Mouse (Mus musculus) stomach, embryonic 15.5 days (tissue): Measurements from ENCODE around the gene C1s2. TPM values are rescaled to one million over a fixed set of nuclear protein-coding genes. Genes with fewer than 3 reads are reported as not detected.
"Not testable (repeated sequence)": the region's sequence is repeated elsewhere in the genome, so short reads cannot be mapped to it uniquely, and the experiment has no call there.

Experiments
- ATAC-seq: fragments of 200-750 bp; cut with Nextera tagmentation; 2 replicates; pipeline ENCODE4 v1.8.0; 2017; ENCODE audit warnings: low read depth, moderate number of reproducible peaks, moderate TSS enrichment; ENCODE audit not compliant: insufficient read depth, low FRiP score
- H3K27ac ChIP-seq: fragments of 300-500 bp; sonication (generic); 2 replicates; pipeline ENCODE4 v1.5.1; 2015; ENCODE audit warnings: mild to moderate bottlenecking, inconsistent platforms
- H3K27me3 ChIP-seq: fragments of 300-500 bp; sonication (generic); replicated peaks from 2 replicates; pipeline ENCODE4 v1.6.1; 2015; ENCODE audit warnings: inconsistent platforms
- H3K36me3 ChIP-seq: fragments of 300-500 bp; sonication (generic); 2 replicates; pipeline ENCODE4 v1.6.1; 2015; ENCODE audit warnings: inconsistent platforms
- H3K4me1 ChIP-seq: fragments of 300-500 bp; sonication (generic); 2 replicates; pipeline ENCODE4 v1.6.1; 2015; ENCODE audit warnings: inconsistent platforms
- H3K4me2 ChIP-seq: fragments of 300-500 bp; sonication (generic); 2 replicates; pipeline ENCODE4 v1.6.1; 2015; ENCODE audit warnings: mild to moderate bottlenecking, inconsistent platforms
- H3K4me3 ChIP-seq: fragments of 300-500 bp; sonication (generic); replicated peaks from 2 replicates; pipeline ENCODE4 v1.5.1; 2015; ENCODE audit warnings: inconsistent platforms
- H3K9ac ChIP-seq: fragments of 300-500 bp; sonication (generic); 2 replicates; pipeline ENCODE4 v1.6.1; 2015; ENCODE audit warnings: inconsistent platforms
- H3K9me3 ChIP-seq: fragments of 300-500 bp; sonication (generic); 2 replicates; pipeline ENCODE4 v1.6.1; 2016; ENCODE audit warnings: inconsistent platforms
- WGBS: fragments of 180-500 bp; shearing (Covaris S2); methylation state at CpG from one replicate; pipeline ENCODE4 v1.1.7; 2015; 5-methylcytosine and 5-hydroxymethylcytosine counted together
- polyA plus RNA-seq: library from polyadenylated mRNA; unstranded; fragments of >200 nt; fragmentation: Nextera tagmentation; extraction: Ambion mirVana; gene quantifications from 2 replicates; pipeline ENCODE4 v1.2.1, GENCODE M21; 2015

The C1s2 gene
- polyA plus RNA-seq, 1 experiment from 2014 or later: 0.06 TPM

DNA sequence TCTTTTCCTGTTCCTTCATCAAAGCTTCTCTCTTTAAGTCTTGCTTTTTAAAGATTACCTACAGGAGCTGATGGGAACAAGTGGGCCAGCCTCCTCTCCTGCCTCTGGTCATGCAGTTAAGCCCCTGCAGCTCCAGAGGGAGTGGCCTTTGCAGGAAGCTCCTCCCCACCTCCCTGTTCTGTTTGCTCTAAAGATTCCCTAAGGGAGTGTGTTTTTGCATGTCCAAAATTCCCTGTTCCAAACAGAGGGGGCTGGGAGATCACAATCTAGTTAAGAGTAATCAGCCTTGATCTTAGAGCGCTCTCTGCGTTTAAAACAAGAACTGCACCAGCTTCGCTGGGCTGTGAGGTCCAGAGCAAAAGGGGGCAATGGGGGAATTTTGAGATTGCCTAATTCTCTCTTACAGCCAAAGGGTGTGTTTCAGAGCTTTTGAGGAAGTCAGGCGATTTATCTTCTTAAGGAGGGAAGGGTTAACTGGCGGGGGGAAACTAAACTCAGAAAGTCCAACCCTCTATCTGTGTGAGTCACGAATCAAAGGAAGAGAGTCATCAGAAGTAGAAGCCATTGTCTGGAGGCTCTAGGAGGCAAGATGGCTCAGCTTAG lies 1.1 kb upstream of the C1s2 start:
- H3K9ac ChIP-seq, H3K36me3 ChIP-seq, H3K9me3 ChIP-seq, H3K4me2 ChIP-seq, H3K27ac ChIP-seq, H3K4me1 ChIP-seq, ATAC-seq, H3K27me3 ChIP-seq, H3K4me3 ChIP-seq: not testable (repeated sequence)
- WGBS: 27% methylated on average over 6 of the region's 6 CpGs

DNA sequence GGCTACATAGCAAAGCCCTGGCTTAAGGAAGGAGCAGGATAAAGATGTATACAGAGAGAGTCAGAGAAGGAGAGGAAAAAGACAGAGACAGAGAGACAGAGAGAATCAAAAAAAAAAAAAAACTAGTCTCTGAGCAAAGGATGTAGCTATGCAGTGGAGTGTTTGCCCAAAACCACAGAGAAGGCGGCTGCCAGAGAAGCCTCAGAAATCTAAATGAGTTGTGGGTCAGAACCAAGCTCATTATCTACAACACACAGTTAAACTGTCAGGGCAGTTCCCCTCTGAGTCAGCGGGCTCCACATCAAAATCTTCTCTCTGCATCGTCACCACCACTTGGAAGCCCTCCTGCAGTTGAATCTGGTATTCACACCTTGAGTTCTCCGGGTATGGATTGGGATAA lies 5.1 kb downstream of the C1s2 start:
- Histone ChIP-seq H3K9me3 (no peaks in the 10 kb centered on the region), H3K9ac (no peak overlapping the region), H3K27ac (no peak overlapping the region), H3K4me1 (no peaks in the 10 kb centered on the region), H3K4me2 (no peak overlapping the region), H3K27me3 (no peaks in the 10 kb centered on the region), H3K36me3 (no peaks in the 10 kb centered on the region), H3K4me3 (no peak overlapping the region)
- no peak for ATAC-seq
- 72% methylated on average over 4 of the region's 4 CpGs for WGBS

DNA sequence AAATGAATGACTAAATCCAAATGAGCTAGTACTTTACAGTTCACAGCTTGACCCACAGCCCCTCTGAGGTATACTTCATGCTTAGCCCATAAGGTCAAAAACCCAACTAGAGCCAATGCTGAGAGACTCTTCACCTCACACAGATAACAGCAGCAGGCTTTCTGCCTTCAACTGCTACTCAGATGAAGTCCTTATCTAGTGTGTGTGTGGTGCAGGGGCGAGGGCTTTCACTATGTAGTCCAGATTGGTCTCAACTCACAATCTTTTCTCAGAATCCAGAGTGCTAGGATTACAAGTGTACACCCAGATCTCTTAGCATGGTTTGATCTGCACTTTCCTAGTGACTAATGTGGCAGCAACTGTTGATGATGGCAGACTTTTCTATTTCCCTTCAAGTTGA lies 9.7 kb downstream of the C1s2 start:
- WGBS: 44% methylated on average over 1 of the region's 1 CpGs
- H3K9ac ChIP-seq, H3K36me3 ChIP-seq, ATAC-seq, H3K9me3 ChIP-seq, H3K4me3 ChIP-seq, H3K27ac ChIP-seq, H3K4me1 ChIP-seq, H3K4me2 ChIP-seq, H3K27me3 ChIP-seq: not testable (repeated sequence)

DNA sequence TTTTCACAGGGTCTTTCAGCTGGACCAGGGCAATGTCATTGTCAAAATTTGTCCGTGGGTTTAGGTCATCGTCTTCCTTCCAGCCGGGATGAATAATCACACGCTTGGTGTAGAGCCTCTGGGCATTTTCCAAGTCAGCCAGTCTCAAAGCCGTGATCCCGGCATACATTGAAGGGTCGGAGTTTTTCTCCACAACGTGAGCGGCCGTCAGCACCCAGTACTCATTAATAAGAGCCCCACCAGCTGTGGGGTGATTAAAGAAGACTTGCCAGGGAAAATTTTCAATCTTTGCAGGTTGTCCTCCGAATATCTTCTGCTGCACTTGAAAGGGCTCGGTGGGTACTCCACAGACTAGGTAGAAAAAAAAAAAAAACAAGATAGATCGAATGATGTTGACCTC lies 10.3 kb downstream of the C1s2 start:
- 83% methylated on average over 13 of the region's 13 CpGs for WGBS
- H3K9ac ChIP-seq: no peak overlapping the region
- no peaks in the 10 kb centered on the region for H3K4me1 ChIP-seq
- no peaks in the 10 kb centered on the region for H3K9me3 ChIP-seq
- no peaks in the 10 kb centered on the region for H3K27me3 ChIP-seq
- ATAC-seq: no peak
- no peaks in the 10 kb centered on the region for H3K36me3 ChIP-seq
- H3K27ac ChIP-seq: no peak overlapping the region
- no peak overlapping the region for H3K4me3 ChIP-seq
- H3K4me2 ChIP-seq: no peak overlapping the region

DNA sequence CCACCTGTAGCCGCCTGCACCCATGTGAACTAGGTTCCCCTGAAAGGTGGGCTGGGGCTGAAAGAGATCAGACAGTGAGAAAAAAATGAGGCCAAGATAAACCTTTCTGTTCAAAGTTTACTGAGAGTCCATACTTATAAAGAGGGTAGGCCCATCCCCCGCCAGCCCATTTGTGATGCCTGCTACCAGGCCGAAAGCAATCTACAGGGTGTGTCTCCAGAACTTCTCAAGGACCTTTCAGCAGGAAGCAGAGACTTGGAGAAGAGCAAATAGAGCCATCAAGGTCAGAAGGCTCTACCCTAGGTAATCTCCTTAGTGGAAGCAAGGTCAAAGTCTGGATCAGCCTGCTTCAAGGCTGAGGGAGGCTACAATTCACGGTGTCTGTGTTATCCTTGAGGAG lies 33.9 kb downstream of the C1s2 start:
- Histone ChIP-seq H3K9ac (no peak overlapping the region), H3K4me1 (no peaks in the 10 kb centered on the region), H3K27me3 (no peaks in the 10 kb centered on the region), H3K4me2 (no peak overlapping the region), H3K36me3 (no peaks in the 10 kb centered on the region), H3K9me3 (no peaks in the 10 kb centered on the region), H3K27ac (no peak overlapping the region), H3K4me3 (no peak overlapping the region)
- WGBS: 82% methylated on average over 4 of the region's 4 CpGs
- ATAC-seq: no peak

DNA sequence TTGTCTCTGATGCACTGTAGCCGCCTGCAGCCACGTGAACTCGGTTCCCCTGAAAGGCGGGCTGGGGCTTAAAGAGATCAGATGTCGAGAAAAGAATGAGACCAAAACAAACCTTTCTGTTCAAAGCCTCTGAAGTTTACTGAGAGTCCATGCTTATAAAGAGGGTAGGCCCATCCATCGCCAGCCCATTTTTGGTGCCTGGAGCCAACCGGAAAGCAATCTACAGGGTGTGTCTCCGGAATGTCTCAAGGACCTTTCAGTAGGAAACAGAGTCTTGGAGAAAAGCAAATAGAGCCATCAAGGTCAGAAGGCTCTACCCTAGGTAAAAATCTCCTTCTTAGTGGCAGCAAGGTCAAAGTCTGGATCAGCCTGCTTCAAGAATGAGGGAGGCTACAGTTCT lies 42.8 kb downstream of the C1s2 start:
- Histone ChIP-seq H3K4me1 (no peaks in the 10 kb centered on the region), H3K36me3 (no peaks in the 10 kb centered on the region), H3K27me3 (no peaks in the 10 kb centered on the region), H3K4me2 (no peak overlapping the region), H3K27ac (no peak overlapping the region), H3K9ac (no peak overlapping the region), H3K4me3 (no peak overlapping the region), H3K9me3 (no peaks in the 10 kb centered on the region)
- 65% methylated on average over 8 of the region's 8 CpGs for WGBS
- ATAC-seq: no peak

DNA sequence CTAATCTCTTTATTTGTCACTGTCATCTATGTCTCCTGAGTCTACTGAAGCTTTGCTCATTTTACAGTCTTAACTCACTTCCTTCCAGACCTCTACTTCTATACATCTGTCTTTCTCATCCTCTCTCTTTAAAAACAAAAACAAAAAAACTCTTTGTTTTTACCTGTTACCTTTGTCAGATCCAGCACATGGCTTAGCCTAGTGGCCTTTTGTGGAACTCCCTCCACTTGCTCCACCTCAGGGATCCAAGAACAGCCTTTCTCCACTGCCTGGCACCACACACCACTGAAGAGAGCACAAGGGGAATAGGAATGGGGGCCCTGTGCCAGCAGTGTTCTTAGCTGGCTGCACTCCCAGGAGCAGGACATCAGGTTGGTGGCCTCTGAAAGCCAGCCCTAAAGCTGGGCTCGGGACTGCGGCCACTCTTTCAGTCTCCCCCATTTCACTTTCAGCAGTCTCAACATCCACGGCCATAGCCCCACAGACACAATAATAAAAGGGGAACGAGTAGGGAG lies 43.6 kb downstream of the C1s2 start:
- Histone ChIP-seq H3K4me1 (no peaks in the 10 kb centered on the region), H3K36me3 (no peaks in the 10 kb centered on the region), H3K4me2 (no peak overlapping the region), H3K4me3 (no peak overlapping the region), H3K27ac (no peak overlapping the region), H3K9ac (no peak overlapping the region), H3K27me3 (no peaks in the 10 kb centered on the region), H3K9me3 (no peaks in the 10 kb centered on the region)
- no peak for ATAC-seq
- WGBS: 77% methylated on average over 4 of the region's 4 CpGs

DNA sequence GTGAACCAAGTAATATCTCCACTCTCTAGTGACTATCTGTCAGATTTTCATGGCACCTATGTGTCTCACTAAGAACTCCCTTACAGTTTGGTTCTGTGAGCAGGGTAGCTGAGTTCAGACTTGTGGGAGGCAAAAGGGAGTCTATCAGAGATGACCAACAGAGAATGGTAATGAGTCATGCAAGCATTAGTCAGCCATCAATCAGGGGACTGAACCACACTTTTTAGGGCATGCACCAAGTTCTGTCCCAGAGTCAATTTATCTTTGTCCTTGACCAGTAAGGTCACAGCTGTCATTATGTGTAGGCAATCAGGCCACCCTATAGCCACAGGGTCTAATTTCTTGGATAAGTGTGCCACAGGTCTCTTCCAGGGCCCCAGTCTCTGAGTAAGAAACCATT lies 47.1 kb downstream of the C1s2 start:
- H3K27ac ChIP-seq: no peak overlapping the region
- no peaks in the 10 kb centered on the region for H3K4me1 ChIP-seq
- H3K27me3 ChIP-seq: no peaks in the 10 kb centered on the region
- H3K36me3 ChIP-seq: no peaks in the 10 kb centered on the region
- H3K4me2 ChIP-seq: no peak overlapping the region
- no peak overlapping the region for H3K4me3 ChIP-seq
- ATAC-seq: no peak
- H3K9ac ChIP-seq: no peak overlapping the region
- no peaks in the 10 kb centered on the region for H3K9me3 ChIP-seq

DNA sequence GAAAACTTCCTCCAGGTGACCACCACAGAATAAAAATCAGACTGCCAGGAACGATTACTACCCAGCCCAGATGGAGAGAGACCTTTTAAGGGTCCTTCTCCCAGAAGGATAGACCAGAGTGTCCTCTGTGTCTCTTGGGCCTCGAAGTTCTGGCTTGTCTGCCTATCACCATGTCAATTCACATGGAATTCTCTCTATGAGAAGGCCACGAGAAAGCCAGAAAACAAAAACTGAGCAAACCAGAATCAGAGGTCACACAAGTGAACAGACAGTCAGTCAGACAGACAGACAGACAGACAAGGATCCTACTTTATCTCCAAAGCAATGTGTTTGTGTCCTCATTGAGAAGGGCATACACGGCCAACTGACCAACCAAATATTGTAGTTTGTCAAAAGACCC lies 49.6 kb downstream of the C1s2 start:
- Histone ChIP-seq H3K4me3 (no peak overlapping the region), H3K9ac (no peak overlapping the region), H3K27ac (no peak overlapping the region), H3K9me3 (no peaks in the 10 kb centered on the region), H3K4me1 (no peaks in the 10 kb centered on the region), H3K36me3 (no peaks in the 10 kb centered on the region), H3K27me3 (no peaks in the 10 kb centered on the region), H3K4me2 (no peak overlapping the region)
- WGBS: 76% methylated on average over 4 of the region's 4 CpGs
- no peak for ATAC-seq

DNA sequence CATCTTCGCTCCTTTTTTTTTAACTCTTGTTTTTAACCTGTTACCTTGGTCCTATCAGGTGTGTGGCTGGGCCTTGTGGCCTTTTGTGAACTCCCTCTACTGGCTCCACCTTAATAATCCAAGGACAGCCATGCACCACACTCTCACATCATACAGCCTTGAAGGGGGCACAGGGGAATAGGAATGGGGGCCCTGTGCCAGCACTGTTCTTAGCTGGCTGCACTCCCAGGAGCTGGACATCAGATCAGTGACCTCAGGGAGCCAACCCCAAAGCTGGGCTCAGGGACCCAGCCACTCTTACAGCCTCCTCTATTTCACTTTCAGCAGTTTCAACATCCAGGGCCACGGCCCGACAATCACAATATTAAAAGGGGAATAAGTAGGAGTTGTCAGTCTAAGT lies 50.1 kb downstream of the C1s2 start:
- no peaks in the 10 kb centered on the region for H3K4me1 ChIP-seq

DNA sequence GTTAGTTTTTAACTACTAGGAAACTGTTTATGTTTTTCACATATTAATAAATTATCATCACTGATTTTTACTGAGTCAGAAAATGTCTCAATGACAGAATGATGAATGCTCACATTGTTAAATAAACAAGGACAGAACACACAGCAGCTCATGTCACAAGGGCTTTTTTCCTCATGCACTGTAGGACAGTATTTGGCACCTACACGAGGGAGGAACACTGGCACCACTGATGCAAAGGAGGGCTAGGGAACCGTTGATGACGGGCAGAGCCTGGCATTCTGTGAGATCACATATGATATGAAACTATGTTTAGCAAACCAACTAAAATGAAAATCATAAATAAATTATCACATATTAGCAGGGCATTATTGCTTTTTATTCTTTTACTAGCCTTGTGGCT lies 51.0 kb downstream of the C1s2 start:
- Histone ChIP-seq H3K27ac (no peak overlapping the region), H3K36me3 (no peaks in the 10 kb centered on the region), H3K4me3 (no peak overlapping the region), H3K9me3 (no peaks in the 10 kb centered on the region), H3K9ac (no peak overlapping the region), H3K27me3 (no peaks in the 10 kb centered on the region), H3K4me2 (no peak overlapping the region), H3K4me1 (no peaks in the 10 kb centered on the region)
- no peak for ATAC-seq
- 49% methylated on average over 3 of the region's 3 CpGs for WGBS

More for the DNA sequence above, 50.1 kb downstream of the C1s2 start:
- no peak overlapping the region for H3K4me2 ChIP-seq
- no peaks in the 10 kb centered on the region for H3K27me3 ChIP-seq
- no peak overlapping the region for H3K4me3 ChIP-seq
- H3K9me3 ChIP-seq: no peaks in the 10 kb centered on the region
- WGBS: 85% methylated on average over 3 of the region's 3 CpGs
- no peak overlapping the region for H3K27ac ChIP-seq
- ATAC-seq: no peak
- no peaks in the 10 kb centered on the region for H3K36me3 ChIP-seq
- H3K9ac ChIP-seq: no peak overlapping the region

DNA sequence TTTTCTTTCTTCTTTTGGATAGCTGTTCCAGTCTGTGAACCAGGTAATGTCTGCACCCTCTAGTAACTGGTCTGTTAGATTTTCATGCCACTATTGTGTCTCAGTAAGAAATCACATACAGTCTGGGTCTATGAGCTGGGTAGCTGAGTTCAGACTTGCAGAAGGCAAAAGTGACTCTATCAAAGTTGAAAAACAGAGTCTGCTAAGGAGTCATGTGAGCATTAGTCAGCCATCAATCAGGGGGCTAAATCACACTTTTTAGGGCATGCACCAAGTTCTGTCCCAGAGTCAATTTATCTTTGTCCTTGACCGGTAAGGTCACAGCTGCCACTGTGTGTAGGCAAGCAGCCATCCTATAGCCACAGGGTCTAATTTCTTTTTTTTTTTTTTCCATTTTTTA lies 53.7 kb downstream of the C1s2 start:
- no peak overlapping the region for H3K4me2 ChIP-seq
- H3K4me3 ChIP-seq: no peak overlapping the region
- no peak for ATAC-seq
- no peak overlapping the region for H3K27ac ChIP-seq
- no peaks in the 10 kb centered on the region for H3K9me3 ChIP-seq
- WGBS: 77% methylated on average over 1 of the region's 1 CpGs
- H3K27me3 ChIP-seq: no peaks in the 10 kb centered on the region
- H3K36me3 ChIP-seq: no peaks in the 10 kb centered on the region
- H3K4me1 ChIP-seq: no peaks in the 10 kb centered on the region
- no peak overlapping the region for H3K9ac ChIP-seq

DNA sequence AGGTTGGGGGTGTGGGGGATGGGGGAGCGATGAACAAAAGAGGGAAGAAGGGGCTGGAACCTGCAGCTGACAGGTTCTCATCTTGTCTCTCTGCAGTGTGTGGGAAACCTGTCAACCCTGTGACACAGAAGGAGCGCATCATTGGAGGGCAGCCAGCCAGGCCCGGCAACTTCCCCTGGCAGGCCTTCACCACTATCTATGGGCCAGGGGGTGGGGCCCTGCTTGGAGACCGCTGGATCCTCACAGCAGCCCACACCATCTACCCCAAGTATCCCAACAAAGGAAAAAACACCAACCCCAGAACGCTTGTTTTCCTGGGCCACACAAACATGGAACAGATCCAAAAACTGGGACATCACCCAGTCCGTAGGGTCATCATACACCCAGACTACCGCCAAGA lies 55.7 kb downstream of the C1s2 start:
- not testable (repeated sequence) for ATAC-seq, H3K27ac ChIP-seq, H3K9ac ChIP-seq, H3K36me3 ChIP-seq, H3K4me2 ChIP-seq, H3K4me3 ChIP-seq, H3K9me3 ChIP-seq, H3K4me1 ChIP-seq, H3K27me3 ChIP-seq
- 74% methylated on average over 6 of the region's 7 CpGs for WGBS
